Mouse (Mus musculus) heart, embryonic 14.5 days (tissue): ENCODE measurements at regions not wholly inside any gene's neighbourhood (a gene's known extent, or its start where the extent isn't known, plus 50 kb on each side); places are given as distances from the start of the nearest gene placed in this dataset.
"Not testable (repeated sequence)": the region's sequence is repeated elsewhere in the genome, so short reads cannot be mapped to it uniquely, and the experiment has no call there.

Experiments used
- ATAC-seq: fragments of 200-750 bp; cut with Nextera tagmentation; 2 replicates; pipeline ENCODE4 v1.8.0; 2017; ENCODE audit warnings: low read depth, moderate TSS enrichment; ENCODE audit not compliant: insufficient number of reproducible peaks, insufficient read depth, low FRiP score
- H3K27ac ChIP-seq, 2 experiments: fragments of 200-500 bp in 1 of 2; fragments of 300-500 bp in 1 of 2; sonication (generic) in 1 of 2; replicated peaks in 1 of 2; 2 replicates each; pipeline ENCODE4 v1.5.1; 2012 to 2014; ENCODE audit warnings: low read depth in 2 of 2, low read length in 2 of 2, control low read depth in 1 of 2, mild to moderate bottlenecking in 1 of 2, mixed read lengths in 1 of 2; ENCODE audit not compliant: control insufficient read depth in 1 of 2, insufficient read depth in 1 of 2
- H3K27me3 ChIP-seq: fragments of 300-500 bp; sonication (generic); 2 replicates; pipeline ENCODE4 v1.6.1; 2014; ENCODE audit warnings: mild to moderate bottlenecking, low read length, control low read depth; ENCODE audit not compliant: control insufficient read depth, insufficient read depth
- H3K36me3 ChIP-seq: fragments of 300-500 bp; sonication (generic); 2 replicates; pipeline ENCODE4 v1.6.1; 2014; ENCODE audit warnings: mild to moderate bottlenecking, control low read depth, low read length, mixed read lengths; ENCODE audit not compliant: control insufficient read depth, insufficient read depth
- H3K4me1 ChIP-seq, 2 experiments: fragments of 200-500 bp in 1 of 2; fragments of 300-500 bp in 1 of 2; sonication (generic) in 1 of 2; 2 replicates each; pipeline ENCODE4 v1.6.1; 2012 to 2014; ENCODE audit warnings: low read length in 2 of 2, control low read depth in 1 of 2, mixed read lengths in 1 of 2; ENCODE audit not compliant: control insufficient read depth in 2 of 2, insufficient read depth in 2 of 2
- H3K4me2 ChIP-seq: fragments of 300-500 bp; sonication (generic); 2 replicates; pipeline ENCODE4 v1.6.1; 2014; ENCODE audit warnings: mild to moderate bottlenecking, low read length
- H3K4me3 ChIP-seq, 2 experiments: fragments of 200-500 bp in 1 of 2; fragments of 300-500 bp in 1 of 2; sonication (generic) in 1 of 2; 2 replicates each; pipeline ENCODE4 v1.5.1; 2012 to 2014; ENCODE audit warnings: low read length in 2 of 2, mild to moderate bottlenecking in 2 of 2, control low read depth in 1 of 2, low read depth in 1 of 2, moderate library complexity in 1 of 2; ENCODE audit not compliant: control insufficient read depth in 1 of 2, insufficient read depth in 1 of 2
- H3K9ac ChIP-seq: fragments of 300-500 bp; sonication (generic); 2 replicates; pipeline ENCODE4 v1.6.1; 2014; ENCODE audit warnings: mild to moderate bottlenecking, low read length
- H3K9me3 ChIP-seq: fragments of 300-500 bp; sonication (generic); 2 replicates; pipeline ENCODE4 v1.6.1; 2016; ENCODE audit warnings: low read length, control low read depth; ENCODE audit not compliant: control insufficient read depth
- WGBS: fragments of 180-500 bp; shearing (Covaris S2); extraction: QIAGEN DNeasy Blood & Tissue Kit; methylation state at CpG from one replicate; pipeline ENCODE4 v1.1.7; 2014; 5-methylcytosine and 5-hydroxymethylcytosine counted together

DNA sequence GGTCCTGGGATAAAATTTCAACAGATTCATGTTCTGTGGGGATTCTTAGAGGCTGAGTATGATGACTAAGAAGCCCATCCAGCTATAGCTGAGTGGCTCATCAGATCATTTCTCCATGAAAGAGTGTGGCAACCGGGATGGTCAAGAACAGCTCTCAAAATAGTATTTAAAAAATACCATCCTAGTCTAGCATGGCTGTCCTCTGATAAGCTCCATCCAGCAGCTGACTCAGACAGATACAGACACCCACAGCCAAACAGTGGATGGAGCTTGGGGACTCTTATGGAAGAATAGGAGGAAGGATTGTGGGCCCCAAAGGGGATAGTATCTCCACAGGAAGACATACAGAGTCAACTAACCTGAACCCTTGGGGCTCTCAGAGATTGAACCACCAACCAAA, 201.6 kb upstream of the Egfl6 start:
- H3K4me1 ChIP-seq, H3K4me2 ChIP-seq, H3K36me3 ChIP-seq, H3K4me3 ChIP-seq, ATAC-seq, H3K27ac ChIP-seq, H3K9me3 ChIP-seq, H3K9ac ChIP-seq, H3K27me3 ChIP-seq: not testable (repeated sequence)
- WGBS = 30% methylated on average over 1 of the region's 1 CpGs

DNA sequence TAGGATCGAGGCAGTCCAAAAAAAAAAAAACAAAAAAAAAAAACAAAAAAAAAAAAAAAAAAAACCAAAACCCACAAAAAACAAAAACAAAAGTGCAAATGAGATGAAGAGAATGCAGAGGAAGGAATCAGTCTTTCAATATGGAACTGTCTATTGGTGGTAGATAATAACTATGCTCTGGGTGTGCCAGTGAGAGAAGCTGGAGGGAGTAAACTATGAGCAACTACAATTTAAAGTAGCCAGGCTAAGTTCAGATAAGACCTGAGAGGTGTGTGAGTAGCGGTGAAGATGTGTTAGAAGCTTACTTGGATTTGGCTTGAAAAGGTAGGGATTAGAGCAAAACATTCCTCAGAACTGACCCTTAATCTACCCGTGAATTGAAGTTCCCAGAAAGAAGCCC, 200.1 kb upstream of the Egfl6 start:
- no peaks in the 10 kb centered on the region for H3K36me3 ChIP-seq
- no peaks in the 10 kb centered on the region for H3K27me3 ChIP-seq
- H3K4me3 ChIP-seq = no peak overlapping the region
- H3K4me2 ChIP-seq = no peak overlapping the region
- no peak overlapping the region for H3K27ac ChIP-seq
- WGBS = 79% methylated on average over 3 of the region's 3 CpGs
- H3K9ac ChIP-seq = no peak overlapping the region
- no peak for ATAC-seq
- no peaks in the 10 kb centered on the region for H3K9me3 ChIP-seq
- H3K4me1 ChIP-seq = no peaks in the 10 kb centered on the region

DNA sequence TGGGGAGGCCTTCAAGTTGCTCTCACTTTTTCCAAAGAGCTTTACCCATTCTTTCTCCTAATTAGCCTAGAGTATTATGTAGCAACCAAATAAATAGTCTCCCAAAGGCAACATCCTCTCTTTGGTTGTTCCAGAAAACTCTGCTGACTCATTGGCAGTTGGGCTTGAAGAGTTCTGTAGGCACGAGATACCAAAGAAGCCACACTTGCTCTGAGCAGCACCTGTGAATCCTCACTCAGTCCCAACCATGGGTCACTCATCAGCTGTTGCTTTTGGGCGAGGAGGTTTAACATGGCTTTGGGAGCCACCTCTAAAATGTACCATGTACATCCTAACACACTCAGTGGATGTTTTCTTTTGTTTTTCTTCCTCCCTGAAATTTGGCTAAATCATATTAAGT, 197.9 kb upstream of the Egfl6 start:
- no peaks in the 10 kb centered on the region for H3K36me3 ChIP-seq
- no peak overlapping the region for H3K9ac ChIP-seq
- H3K4me3 ChIP-seq = no peak overlapping the region
- no peak overlapping the region for H3K27ac ChIP-seq
- ATAC-seq = no peak
- H3K4me1 ChIP-seq = no peaks in the 10 kb centered on the region
- no peaks in the 10 kb centered on the region for H3K27me3 ChIP-seq
- WGBS = 67% methylated on average over 2 of the region's 2 CpGs
- H3K4me2 ChIP-seq = no peak overlapping the region
- no peaks in the 10 kb centered on the region for H3K9me3 ChIP-seq

DNA sequence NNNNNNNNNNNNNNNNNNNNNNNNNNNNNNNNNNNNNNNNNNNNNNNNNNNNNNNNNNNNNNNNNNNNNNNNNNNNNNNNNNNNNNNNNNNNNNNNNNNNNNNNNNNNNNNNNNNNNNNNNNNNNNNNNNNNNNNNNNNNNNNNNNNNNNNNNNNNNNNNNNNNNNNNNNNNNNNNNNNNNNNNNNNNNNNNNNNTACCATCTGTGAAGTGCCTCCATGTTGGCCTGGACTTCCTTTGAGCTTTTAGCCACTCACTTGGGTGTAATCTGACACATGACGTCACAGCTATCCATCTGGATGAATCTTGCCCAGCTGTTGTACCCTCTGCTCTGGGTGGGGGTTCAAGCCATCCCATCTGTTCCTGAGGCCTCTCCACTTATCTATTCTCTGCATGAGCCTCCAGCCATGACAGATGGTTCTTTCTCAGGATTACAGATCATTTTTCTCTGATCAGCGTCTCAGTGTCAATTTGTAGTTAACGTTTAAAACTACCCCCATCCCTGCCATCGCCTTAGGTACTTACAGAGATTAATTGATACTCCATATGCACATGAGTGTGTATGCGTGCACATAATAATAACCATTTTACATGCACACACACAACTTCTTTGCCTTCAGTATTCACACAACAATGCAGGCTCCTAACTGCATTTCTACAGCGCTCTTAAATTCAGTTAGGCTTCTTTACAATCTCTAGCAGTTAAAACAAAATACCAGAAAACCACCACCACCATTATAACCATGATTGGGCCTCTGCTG, 194.0 kb upstream of the Egfl6 start:
- Histone ChIP-seq H3K9me3 (no peaks in the 10 kb centered on the region), H3K9ac (no peak overlapping the region), H3K36me3 (no peaks in the 10 kb centered on the region), H3K27ac (no peak overlapping the region), H3K4me3 (no peak overlapping the region), H3K4me2 (no peak overlapping the region), H3K4me1 (no peaks in the 10 kb centered on the region), H3K27me3 (no peaks in the 10 kb centered on the region)
- ATAC-seq = no peak
- 78% methylated on average over 6 of the region's 6 CpGs for WGBS

DNA sequence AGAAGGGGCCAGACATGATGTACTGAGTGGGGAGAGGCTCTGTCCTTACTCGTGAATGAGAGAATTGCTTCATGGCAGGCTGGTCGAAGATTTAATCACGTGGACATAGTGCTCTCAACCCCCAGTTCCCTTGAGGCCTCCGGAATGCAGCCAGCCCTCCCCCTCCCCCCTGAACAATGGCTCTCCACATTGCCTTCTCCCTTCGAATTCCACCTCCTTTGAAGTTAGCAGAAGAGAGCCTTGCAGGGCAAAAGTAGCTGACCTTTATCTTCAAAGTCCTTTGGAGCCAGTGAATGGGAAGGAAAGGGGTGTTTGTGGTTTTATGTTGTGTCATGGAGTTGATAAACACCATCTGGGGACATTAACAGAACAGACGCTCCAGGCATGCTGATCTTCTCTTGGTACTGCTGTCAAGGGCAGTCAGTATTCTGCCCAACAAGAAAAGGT, 187.9 kb upstream of the Egfl6 start:
- H3K9ac ChIP-seq = no peak overlapping the region
- no peak overlapping the region for H3K27ac ChIP-seq
- WGBS = 15% methylated on average over 6 of the region's 6 CpGs
- no peak overlapping the region for H3K4me3 ChIP-seq
- no peaks in the 10 kb centered on the region for H3K27me3 ChIP-seq
- H3K9me3 ChIP-seq = no peaks in the 10 kb centered on the region
- H3K36me3 ChIP-seq = no peaks in the 10 kb centered on the region
- no peak overlapping the region for H3K4me2 ChIP-seq
- peaks cover 0 to 3% of the 10 kb centered on the region in 2 experiments; a peak in 1 of 4 replicates for H3K4me1 ChIP-seq
- no peak for ATAC-seq

DNA sequence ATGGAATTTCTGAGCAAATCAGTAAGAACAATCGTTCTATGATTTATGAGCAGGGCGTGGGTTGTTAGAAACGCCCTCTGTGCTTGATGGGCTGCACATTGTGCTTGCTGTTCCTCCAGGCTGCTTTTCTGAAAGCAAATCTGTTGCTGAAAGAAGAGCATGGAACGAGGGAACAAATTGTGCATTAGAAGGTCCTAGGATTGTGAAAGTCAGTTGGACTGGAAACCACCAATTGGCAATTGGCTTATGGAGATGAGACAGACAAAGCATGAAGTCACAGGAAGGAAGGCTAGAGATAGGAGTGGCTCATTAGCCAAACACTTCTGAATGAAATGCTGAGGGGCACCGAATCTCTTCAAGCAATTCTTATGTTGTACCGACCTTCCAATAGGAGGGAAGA, 181.5 kb upstream of the Egfl6 start:
- no peak overlapping the region for H3K4me2 ChIP-seq
- H3K36me3 ChIP-seq = no peaks in the 10 kb centered on the region
- no peaks in the 10 kb centered on the region for H3K9me3 ChIP-seq
- no peak overlapping the region for H3K4me3 ChIP-seq
- no peaks in the 10 kb centered on the region for H3K4me1 ChIP-seq
- no peak for ATAC-seq
- H3K9ac ChIP-seq = no peak overlapping the region
- H3K27me3 ChIP-seq = no peaks in the 10 kb centered on the region
- 76% methylated on average over 6 of the region's 6 CpGs for WGBS
- H3K27ac ChIP-seq = no peak overlapping the region

DNA sequence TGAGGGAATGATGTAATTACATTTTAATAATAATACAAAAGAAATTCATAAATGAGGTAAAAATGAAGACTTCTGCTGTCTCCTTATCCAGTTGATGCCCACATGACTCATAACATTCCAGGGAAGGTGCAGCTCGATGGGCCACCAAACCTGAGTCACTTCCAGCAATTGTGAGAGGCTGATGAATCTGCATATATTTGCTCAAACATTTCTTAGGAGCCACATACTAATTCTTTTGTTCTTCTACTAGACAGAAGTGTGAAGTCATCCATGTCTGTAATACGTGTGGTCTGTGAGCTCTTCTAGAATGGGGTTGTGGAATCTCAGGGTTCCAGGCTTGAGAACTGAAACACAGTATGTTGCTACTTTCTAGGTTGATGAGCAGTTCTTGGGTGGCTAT, 180.1 kb upstream of the Egfl6 start:
- no peaks in the 10 kb centered on the region for H3K9me3 ChIP-seq
- no peak overlapping the region for H3K4me2 ChIP-seq
- no peak for ATAC-seq
- no peaks in the 10 kb centered on the region for H3K27me3 ChIP-seq
- H3K4me3 ChIP-seq = no peak overlapping the region
- 68% methylated on average over 2 of the region's 2 CpGs for WGBS
- H3K27ac ChIP-seq = no peak overlapping the region
- H3K4me1 ChIP-seq = no peaks in the 10 kb centered on the region
- H3K9ac ChIP-seq = no peak overlapping the region
- no peaks in the 10 kb centered on the region for H3K36me3 ChIP-seq

DNA sequence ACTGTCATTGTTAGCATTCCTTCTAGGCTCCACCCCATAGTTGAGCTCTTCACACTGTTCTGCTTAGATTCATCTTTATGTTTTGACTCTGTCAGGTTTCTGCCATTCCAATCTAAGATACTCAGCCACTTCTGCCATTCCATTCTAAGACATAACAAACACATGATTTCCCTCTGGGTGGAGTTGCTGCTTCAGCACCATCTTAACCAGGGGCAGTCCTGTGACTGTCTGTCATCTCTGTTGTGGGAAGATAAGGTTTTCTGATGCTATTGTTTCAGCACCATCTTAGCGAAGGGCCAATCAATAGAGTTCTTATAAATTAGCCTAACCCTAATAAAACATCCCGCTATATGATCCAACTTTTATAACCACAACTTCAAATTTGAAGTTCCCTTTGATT, 176.6 kb upstream of the Egfl6 start:
- no peaks in the 10 kb centered on the region for H3K4me1 ChIP-seq
- no peak overlapping the region for H3K4me3 ChIP-seq
- H3K27ac ChIP-seq = no peak overlapping the region
- no peak for ATAC-seq
- no peaks in the 10 kb centered on the region for H3K9me3 ChIP-seq
- no peaks in the 10 kb centered on the region for H3K27me3 ChIP-seq
- H3K9ac ChIP-seq = no peak overlapping the region
- no peak overlapping the region for H3K4me2 ChIP-seq
- no peaks in the 10 kb centered on the region for H3K36me3 ChIP-seq
- WGBS = 74% methylated on average over 2 of the region's 2 CpGs
